Mouse (Mus musculus): ENCODE data around the gene Ung. TPM values are rescaled to one million over a fixed set of nuclear protein-coding genes. Genes with fewer than 3 reads are reported as not detected.
A peak's percentile ranks its signal among the peaks of the same experiment; 100 is the strongest.

Ung gene
- total and polyA plus RNA-seq, 3 experiments, result 24.4 to 32.1 (median 27.1) TPM

GRCm38 (mm10) chr5:114146028-114146888 lies 16.1 kb downstream of the Ung start, which contains the start of gene Acacb:
Acacb (plus strand) TSS chr5:114146535.
- peak within 1 kb of the TSS; percentile 79 for H3K27ac ChIP-seq
- intact Hi-C loops (cut with DNase I), result no loop called here
- H3K4me3 ChIP-seq, result peak within 1 kb of the TSS; percentile 50
- H3K9ac ChIP-seq (ENCODE audit: low read depth, low read length), result peak within 1 kb of the TSS; percentile 84
- H3K27me3 ChIP-seq (ENCODE audit: control insufficient read depth, insufficient read depth, low read length), result no peaks in the 10 kb centered on the region
- TF ChIP-seq EP300 (IDR thresholded peaks at IDR 0.05; ENCODE audit: insufficient read depth, low read depth, low read length) (peak; percentile 94), POLR2A (IDR thresholded peaks at IDR 0.05; ENCODE audit: insufficient read depth, low read depth, low read length) (peak; percentile 56), CTCF (IDR thresholded peaks at IDR 0.05) (no peak)
- H3K79me2 ChIP-seq (replicated peaks; ENCODE audit: control insufficient read depth, insufficient read depth, low read length), result no peaks in the 10 kb centered on the region
- WGBS, result 13% methylated on average over 19 of the region's 19 CpGs
- DNase-seq, result peak; percentile 52 to 76
- H3K4me1 ChIP-seq (ENCODE audit: control insufficient read depth, insufficient read depth, low read length), result peaks cover 2% of the 10 kb centered on the region
- no peaks in the 10 kb centered on the region for H3K36me3 ChIP-seq (ENCODE audit: control insufficient read depth, insufficient read depth, low read length)

- no peaks in the 10 kb centered on the region for H3K36me3 ChIP-seq (ENCODE audit: control insufficient read depth, insufficient read depth, low read length)
- TF ChIP-seq EP300 (IDR thresholded peaks at IDR 0.05; ENCODE audit: insufficient read depth, low read depth, low read length) (0 out of 2 replicates have a peak, but pooled peaks have one; percentile 8), CTCF (IDR thresholded peaks at IDR 0.05) (no peak)
- peak overlapping the region; percentile 79 for H3K27ac ChIP-seq
- peaks cover 2% of the 10 kb centered on the region for H3K4me1 ChIP-seq (ENCODE audit: control insufficient read depth, insufficient read depth, low read length)
- H3K9ac ChIP-seq (ENCODE audit: low read depth, low read length), result peak overlapping the region; percentile 84
- intact Hi-C loops (cut with DNase I), result no loop called here
- DNase-seq, result no peak
- H3K27me3 ChIP-seq (ENCODE audit: control insufficient read depth, insufficient read depth, low read length), result no peaks in the 10 kb centered on the region
- H3K79me2 ChIP-seq (replicated peaks; ENCODE audit: control insufficient read depth, insufficient read depth, low read length), result no peaks in the 10 kb centered on the region
- 63% methylated on average over 14 of the region's 14 CpGs for WGBS
- H3K4me3 ChIP-seq, result peak overlapping the region; percentile 50
These were observed 17.1 kb downstream of the Ung start for GRCm38 (mm10) chr5:114147043-114147972.

GRCm38 (mm10) chr5:114152359-114153092 lies 22.3 kb downstream of the Ung start:
- Histone ChIP-seq H3K4me3 (no peak overlapping the region), H3K36me3 (ENCODE audit: control insufficient read depth, insufficient read depth, low read length) (no peaks in the 10 kb centered on the region), H3K27ac (peak overlapping the region; percentile 65), H3K79me2 (replicated peaks; ENCODE audit: control insufficient read depth, insufficient read depth, low read length) (no peaks in the 10 kb centered on the region; the same call in 1 of the 2 replicates), H3K27me3 (ENCODE audit: control insufficient read depth, insufficient read depth, low read length) (no peaks in the 10 kb centered on the region), H3K4me1 (ENCODE audit: control insufficient read depth, insufficient read depth, low read length) (peaks cover 2% of the 10 kb centered on the region; the same call in 1 of the 2 replicates), H3K9ac (ENCODE audit: low read depth, low read length) (peak overlapping the region; percentile 16; the same call in 1 of the 2 replicates)
- DNase-seq, result no peak
- no peak for TF ChIP-seq POLR2A (IDR thresholded peaks at IDR 0.05; ENCODE audit: insufficient read depth, low read depth, low read length)
- no peak for TF ChIP-seq EP300 (IDR thresholded peaks at IDR 0.05; ENCODE audit: insufficient read depth, low read depth, low read length)
- TF ChIP-seq CTCF (IDR thresholded peaks at IDR 0.05), result no peak
- intact Hi-C loops (cut with DNase I), result loop anchor here (2.0 kb wide), 1 partner anchor 18 kb away; no protein-coding TSS in a partner anchor
- 65% methylated on average over 12 of the region's 12 CpGs for WGBS

- H3K79me2 ChIP-seq (replicated peaks; ENCODE audit: control insufficient read depth, insufficient read depth, low read length), result no peaks in the 10 kb centered on the region; the same call in 1 of the 2 replicates
- DNase-seq, result no peak
- no peaks in the 10 kb centered on the region for H3K27me3 ChIP-seq (ENCODE audit: control insufficient read depth, insufficient read depth, low read length)
- no peak overlapping the region for H3K27ac ChIP-seq
- no peak overlapping the region for H3K4me3 ChIP-seq
- no peaks in the 10 kb centered on the region for H3K36me3 ChIP-seq (ENCODE audit: control insufficient read depth, insufficient read depth, low read length)
- H3K9ac ChIP-seq (ENCODE audit: low read depth, low read length), result no peak overlapping the region
- intact Hi-C loops (cut with DNase I), result loop anchor here (2.0 kb wide), 1 partner anchor 19 kb away; no protein-coding TSS in a partner anchor
- peaks cover 2% of the 10 kb centered on the region; the same call in 1 of the 2 replicates for H3K4me1 ChIP-seq (ENCODE audit: control insufficient read depth, insufficient read depth, low read length)
- peak; percentile 66 for TF ChIP-seq CTCF (IDR thresholded peaks at IDR 0.05)
- TF ChIP-seq POLR2A (IDR thresholded peaks at IDR 0.05; ENCODE audit: insufficient read depth, low read depth, low read length), result no peak
- 11% methylated on average over 12 of the region's 12 CpGs for WGBS
These were observed 23.3 kb downstream of the Ung start for GRCm38 (mm10) chr5:114153490-114153889.

- no peak for DNase-seq
- TF ChIP-seq EP300 (IDR thresholded peaks at IDR 0.05; ENCODE audit: insufficient read depth, low read depth, low read length) (no peak), CTCF (IDR thresholded peaks at IDR 0.05) (0 out of 2 replicates have a peak, but pooled peaks have one; percentile 4), POLR2A (IDR thresholded peaks at IDR 0.05; ENCODE audit: insufficient read depth, low read depth, low read length) (no peak)
- no peak overlapping the region for H3K4me3 ChIP-seq
- H3K27ac ChIP-seq, result peak overlapping the region; percentile 40
- intact Hi-C loops (cut with DNase I), result no loop called here
- no peak overlapping the region for H3K9ac ChIP-seq (ENCODE audit: low read depth, low read length)
- no peaks in the 10 kb centered on the region for H3K36me3 ChIP-seq (ENCODE audit: control insufficient read depth, insufficient read depth, low read length)
- no peaks in the 10 kb centered on the region; the same call in 1 of the 2 replicates for H3K79me2 ChIP-seq (replicated peaks; ENCODE audit: control insufficient read depth, insufficient read depth, low read length)
- H3K4me1 ChIP-seq (ENCODE audit: control insufficient read depth, insufficient read depth, low read length), result peaks cover 2% of the 10 kb centered on the region; the same call in 1 of the 2 replicates
- H3K27me3 ChIP-seq (ENCODE audit: control insufficient read depth, insufficient read depth, low read length), result no peaks in the 10 kb centered on the region
- WGBS, result 57% methylated on average over 5 of the region's 5 CpGs
These were observed 24.6 kb downstream of the Ung start for GRCm38 (mm10) chr5:114154765-114155164.
